Mouse (Mus musculus) lung, embryonic 15.5 days (tissue): ENCODE measurements around the gene Gas6. TPM values are rescaled to one million over a fixed set of nuclear protein-coding genes. Genes with fewer than 3 reads are reported as not detected.

Experiments
- ATAC-seq: fragments of 200-750 bp; cut with Nextera tagmentation; 2 replicates; pipeline ENCODE4 v1.8.0; 2017; ENCODE audit warnings: moderate number of reproducible peaks, borderline replicate concordance; ENCODE audit not compliant: low FRiP score, low TSS enrichment; ENCODE audit errors: extremely low read depth
- H3K27ac ChIP-seq: fragments of 300-500 bp; sonication (generic); 2 replicates; pipeline ENCODE4 v1.5.1; 2015; ENCODE audit warnings: moderate library complexity, mild to moderate bottlenecking, inconsistent platforms
- H3K27me3 ChIP-seq: fragments of 300-500 bp; sonication (generic); 2 replicates; pipeline ENCODE4 v1.6.1; 2015; ENCODE audit warnings: inconsistent platforms
- H3K36me3 ChIP-seq: fragments of 300-500 bp; sonication (generic); 2 replicates; pipeline ENCODE4 v1.6.1; 2015; ENCODE audit warnings: inconsistent platforms
- H3K4me1 ChIP-seq: fragments of 300-500 bp; sonication (generic); 2 replicates; pipeline ENCODE4 v1.6.1; 2015; ENCODE audit warnings: inconsistent platforms
- H3K4me2 ChIP-seq: fragments of 300-500 bp; sonication (generic); 2 replicates; pipeline ENCODE4 v1.6.1; 2015; ENCODE audit warnings: inconsistent platforms, mild to moderate bottlenecking, moderate library complexity
- H3K4me3 ChIP-seq: fragments of 300-500 bp; sonication (generic); 2 replicates; pipeline ENCODE4 v1.5.1; 2015; ENCODE audit warnings: mild to moderate bottlenecking, inconsistent platforms
- H3K9ac ChIP-seq: fragments of 300-500 bp; sonication (generic); 2 replicates; pipeline ENCODE4 v1.6.1; 2015; ENCODE audit warnings: inconsistent platforms
- H3K9me3 ChIP-seq: fragments of 300-500 bp; sonication (generic); 2 replicates; pipeline ENCODE4 v1.6.1; 2016; ENCODE audit warnings: inconsistent platforms
- WGBS: fragments of 180-500 bp; shearing (Covaris S2); methylation state at CpG from one replicate; pipeline ENCODE4 v1.1.7; 2015; 5-methylcytosine and 5-hydroxymethylcytosine counted together
- polyA plus RNA-seq: library from polyadenylated mRNA; unstranded; fragments of >200 nt; fragmentation: Nextera tagmentation; extraction: Ambion mirVana; gene quantifications from 2 replicates; pipeline ENCODE4 v1.2.1, GENCODE M21; 2015

The Gas6 gene
- polyA plus RNA-seq: 74.8 and 85.7 TPM in 2 replicates

GRCm38 (mm10) chr8:13493858-13494631, at the start of gene Gas6:
Gene Gas6, minus strand, starts transcription at chr8:13494490.
- Histone ChIP-seq H3K4me3 (peak within 1 kb of the TSS; percentile 63), H3K9me3 (no peaks in the 10 kb centered on the region), H3K4me1 (peaks cover 43% of the 10 kb centered on the region), H3K27ac (no peak within 1 kb of the TSS; the same call in 1 of the 2 replicates), H3K9ac (peak within 1 kb of the TSS; percentile 59), H3K4me2 (peak within 1 kb of the TSS; percentile 91), H3K27me3 (peaks cover 24% of the 10 kb centered on the region; the same call in 1 of the 2 replicates), H3K36me3 (no peaks in the 10 kb centered on the region)
- ATAC-seq: peak; percentile 58
- WGBS: 1% methylated on average over 61 of the region's 64 CpGs

GRCm38 (mm10) chr8:13541526-13541925, 47.2 kb upstream of the Gas6 start:
- Histone ChIP-seq H3K9me3 (no peaks in the 10 kb centered on the region), H3K4me2 (no peak overlapping the region), H3K4me1 (peaks cover 13% of the 10 kb centered on the region), H3K9ac (no peak overlapping the region), H3K36me3 (no peaks in the 10 kb centered on the region), H3K27me3 (no peaks in the 10 kb centered on the region), H3K4me3 (no peak overlapping the region), H3K27ac (no peak overlapping the region)
- WGBS: 72% methylated on average over 5 of the region's 5 CpGs
- no peak for ATAC-seq

GRCm38 (mm10) chr8:13540122-13540521, 45.8 kb upstream of the Gas6 start:
- H3K9me3 ChIP-seq: no peaks in the 10 kb centered on the region
- H3K4me3 ChIP-seq: no peak overlapping the region
- WGBS: 63% methylated on average over 5 of the region's 5 CpGs
- ATAC-seq: peak; percentile 47
- H3K27me3 ChIP-seq: no peaks in the 10 kb centered on the region
- peak overlapping the region; percentile 16; the same call in 1 of the 2 replicates for H3K27ac ChIP-seq
- H3K36me3 ChIP-seq: no peaks in the 10 kb centered on the region
- H3K9ac ChIP-seq: no peak overlapping the region
- H3K4me1 ChIP-seq: peaks cover 13% of the 10 kb centered on the region
- H3K4me2 ChIP-seq: no peak overlapping the region

GRCm38 (mm10) chr8:13538821-13539220, 44.5 kb upstream of the Gas6 start:
- peaks cover 13% of the 10 kb centered on the region for H3K4me1 ChIP-seq
- no peaks in the 10 kb centered on the region for H3K36me3 ChIP-seq
- peak; percentile 80; the same call in 1 of the 2 replicates for ATAC-seq
- H3K27ac ChIP-seq: peak overlapping the region; percentile 54
- WGBS: 40% methylated on average over 6 of the region's 6 CpGs
- no peak overlapping the region for H3K9ac ChIP-seq
- H3K9me3 ChIP-seq: no peaks in the 10 kb centered on the region
- H3K4me2 ChIP-seq: no peak overlapping the region
- H3K27me3 ChIP-seq: no peaks in the 10 kb centered on the region
- no peak overlapping the region for H3K4me3 ChIP-seq

GRCm38 (mm10) chr8:13537102-13537501, 42.8 kb upstream of the Gas6 start:
- Histone ChIP-seq H3K4me2 (no peak overlapping the region), H3K4me1 (peaks cover 20% of the 10 kb centered on the region), H3K36me3 (no peaks in the 10 kb centered on the region), H3K27me3 (no peaks in the 10 kb centered on the region), H3K9me3 (no peaks in the 10 kb centered on the region), H3K27ac (no peak overlapping the region), H3K4me3 (no peak overlapping the region), H3K9ac (no peak overlapping the region)
- 46% methylated on average over 2 of the region's 2 CpGs for WGBS
- no peak for ATAC-seq

- Histone ChIP-seq H3K27ac (no peak overlapping the region), H3K9me3 (no peaks in the 10 kb centered on the region), H3K4me3 (no peak overlapping the region), H3K36me3 (no peaks in the 10 kb centered on the region), H3K27me3 (no peaks in the 10 kb centered on the region), H3K4me2 (no peak overlapping the region), H3K9ac (no peak overlapping the region), H3K4me1 (peaks cover 45% of the 10 kb centered on the region)
- WGBS: 67% methylated on average over 8 of the region's 8 CpGs
- ATAC-seq: no peak
Measured at GRCm38 (mm10) chr8:13533123-13533522, 38.8 kb upstream of the Gas6 start.

GRCm38 (mm10) chr8:13531602-13532171, 37.4 kb upstream of the Gas6 start:
- H3K27ac ChIP-seq: peak overlapping the region; percentile 85
- H3K9ac ChIP-seq: no peak overlapping the region
- H3K4me1 ChIP-seq: peaks cover 44% of the 10 kb centered on the region
- no peaks in the 10 kb centered on the region for H3K36me3 ChIP-seq
- WGBS: 31% methylated on average over 9 of the region's 9 CpGs
- no peaks in the 10 kb centered on the region for H3K9me3 ChIP-seq
- no peak overlapping the region for H3K4me3 ChIP-seq
- H3K4me2 ChIP-seq: 0 out of 2 replicates have a peak overlapping the region, but pooled peaks have one; percentile 0
- ATAC-seq: no peak
- H3K27me3 ChIP-seq: no peaks in the 10 kb centered on the region

- ATAC-seq: peak; percentile 83
- WGBS: 22% methylated on average over 5 of the region's 5 CpGs
- Histone ChIP-seq H3K4me1 (peaks cover 44% of the 10 kb centered on the region), H3K4me3 (no peak overlapping the region), H3K4me2 (no peak overlapping the region), H3K27me3 (no peaks in the 10 kb centered on the region), H3K9ac (no peak overlapping the region), H3K36me3 (no peaks in the 10 kb centered on the region), H3K27ac (peak overlapping the region; percentile 85), H3K9me3 (no peaks in the 10 kb centered on the region)
Measured at GRCm38 (mm10) chr8:13530941-13531340, 36.7 kb upstream of the Gas6 start.

GRCm38 (mm10) chr8:13530401-13530800, 36.1 kb upstream of the Gas6 start:
- no peaks in the 10 kb centered on the region for H3K27me3 ChIP-seq
- no peak overlapping the region for H3K4me3 ChIP-seq
- no peaks in the 10 kb centered on the region for H3K36me3 ChIP-seq
- peaks cover 44% of the 10 kb centered on the region for H3K4me1 ChIP-seq
- H3K9ac ChIP-seq: no peak overlapping the region
- peak overlapping the region; percentile 85 for H3K27ac ChIP-seq
- H3K4me2 ChIP-seq: no peak overlapping the region
- ATAC-seq: peak; percentile 11
- no peaks in the 10 kb centered on the region for H3K9me3 ChIP-seq
- WGBS: 61% methylated on average over 3 of the region's 3 CpGs

- no peak overlapping the region for H3K9ac ChIP-seq
- ATAC-seq: peak; percentile 88
- 19% methylated on average over 7 of the region's 7 CpGs for WGBS
- no peaks in the 10 kb centered on the region for H3K27me3 ChIP-seq
- peak overlapping the region; percentile 85 for H3K27ac ChIP-seq
- no peak overlapping the region for H3K4me3 ChIP-seq
- H3K4me1 ChIP-seq: peaks cover 44% of the 10 kb centered on the region
- H3K36me3 ChIP-seq: no peaks in the 10 kb centered on the region
- no peak overlapping the region for H3K4me2 ChIP-seq
- H3K9me3 ChIP-seq: no peaks in the 10 kb centered on the region
Measured at GRCm38 (mm10) chr8:13529891-13530316, 35.6 kb upstream of the Gas6 start.

GRCm38 (mm10) chr8:13529011-13529840, 34.9 kb upstream of the Gas6 start:
- H3K4me3 ChIP-seq: no peak overlapping the region
- no peaks in the 10 kb centered on the region for H3K27me3 ChIP-seq
- no peaks in the 10 kb centered on the region for H3K36me3 ChIP-seq
- H3K4me2 ChIP-seq: no peak overlapping the region
- H3K4me1 ChIP-seq: peaks cover 47% of the 10 kb centered on the region
- peak; percentile 16 for ATAC-seq
- no peaks in the 10 kb centered on the region for H3K9me3 ChIP-seq
- peak overlapping the region; percentile 85 for H3K27ac ChIP-seq
- 39% methylated on average over 15 of the region's 15 CpGs for WGBS
- no peak overlapping the region for H3K9ac ChIP-seq
